Mouse (Mus musculus) bone marrow macrophage, adult 2 months (primary cell): ENCODE measurements around the gene Qtrt1.

ENCODE experiments used
- CTCF ChIP-seq: IDR thresholded peaks from 2 replicates; pipeline ENCODE4 v1.5.1; 2012; ENCODE audit warnings: low read depth, mild to moderate bottlenecking, low read length, moderate library complexity
- POLR2A ChIP-seq: IDR thresholded peaks from 2 replicates; pipeline ENCODE4 v1.6.1; 2012; ENCODE audit warnings: mild to moderate bottlenecking, low read depth, low read length, borderline replicate concordance

- TF ChIP-seq CTCF (no peak), POLR2A (no peak)
Measured at GRCm38 (mm10) chr9:21408624-21409023, 3.0 kb upstream of the Qtrt1 start.
